Mouse (Mus musculus): Measurements from ENCODE around the gene Rita1.

GRCm38 (mm10) chr5:120609246-120609775 is 3.1 kb downstream of the Rita1 start:
- TF ChIP-seq POLR2A (IDR thresholded peaks at IDR 0.05; ENCODE audit: low read depth, low read length) (no peak), CTCF (IDR thresholded peaks at IDR 0.05; ENCODE audit: extremely low read depth, insufficient read depth, insufficient read length, insufficient replicate concordance) (no peak)
